Mouse (Mus musculus) spleen, postnatal 36 days (tissue): Measurements from ENCODE around the gene Dcaf11.
A peak's percentile ranks its signal among the peaks of the same experiment; 100 is the strongest.

Experiments
- DNase-seq, 2 experiments: peaks; one replicate each; pipeline ENCODE4 v3.0.0; 2022; ENCODE audit warnings: low spot score in 2 of 2, mixed read lengths in 1 of 2

Dcaf11 gene

DNA sequence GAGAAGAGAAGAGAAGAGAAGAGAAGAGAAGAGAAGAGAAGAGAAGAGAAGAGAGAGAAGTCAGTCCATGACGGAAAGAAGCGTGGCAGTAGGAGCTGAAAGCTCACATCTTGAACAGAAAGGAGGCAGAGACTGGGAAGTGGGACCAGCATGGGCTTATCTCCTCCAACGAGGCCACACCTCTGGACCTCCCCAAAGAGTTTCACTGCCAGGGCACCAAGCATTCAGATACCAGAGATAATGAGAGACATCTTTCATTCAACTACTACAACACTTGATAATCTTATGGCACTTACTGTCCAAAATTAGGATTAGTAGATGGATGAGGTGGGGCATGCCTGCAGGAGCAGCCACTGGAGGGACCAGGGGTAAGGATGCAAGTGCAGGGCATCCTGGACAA is 4.0 kb upstream of the Dcaf11 start:
- no peak for DNase-seq

DNA sequence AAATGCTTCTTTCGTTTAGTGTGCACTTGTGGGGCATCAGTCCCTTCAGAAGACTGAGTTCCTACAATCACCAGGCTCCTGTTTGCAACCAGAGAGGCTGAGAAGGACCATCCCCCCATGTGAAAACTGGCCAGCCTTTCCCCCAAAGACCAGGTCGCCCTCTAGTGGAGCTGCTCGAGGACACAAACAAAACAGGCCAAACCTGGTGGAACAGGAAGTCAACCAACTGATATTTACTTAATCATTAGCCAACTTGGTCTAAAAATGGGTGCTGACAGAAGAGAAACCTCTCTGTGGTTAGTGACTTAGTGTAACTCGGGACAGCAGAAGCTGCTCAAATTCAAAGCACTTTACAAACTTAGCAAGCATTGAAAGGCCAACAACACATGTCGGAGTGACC is 2.8 kb upstream of the Dcaf11 start:
- peak; percentile 85 to 90 for DNase-seq

DNA sequence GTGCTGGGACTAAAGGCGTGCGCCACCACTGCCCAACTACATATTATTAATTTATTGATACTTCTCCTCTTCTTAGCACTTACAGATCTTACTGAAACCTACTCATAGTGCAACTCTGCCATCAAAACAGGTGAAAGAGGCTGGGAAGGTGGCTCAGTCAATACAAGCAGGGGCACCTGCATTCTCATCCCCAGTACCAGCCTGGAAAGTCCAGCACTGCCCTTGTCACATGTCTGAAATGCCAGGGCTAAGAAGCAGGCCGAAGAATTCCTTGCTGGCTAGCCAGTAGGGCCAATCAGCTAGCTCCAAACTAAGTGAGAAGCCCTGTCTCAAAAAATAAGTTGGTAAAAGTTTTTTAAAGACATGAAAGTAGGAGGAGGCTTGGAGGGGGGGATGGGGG is 2.2 kb upstream of the Dcaf11 start:
- no peak for DNase-seq

DNA sequence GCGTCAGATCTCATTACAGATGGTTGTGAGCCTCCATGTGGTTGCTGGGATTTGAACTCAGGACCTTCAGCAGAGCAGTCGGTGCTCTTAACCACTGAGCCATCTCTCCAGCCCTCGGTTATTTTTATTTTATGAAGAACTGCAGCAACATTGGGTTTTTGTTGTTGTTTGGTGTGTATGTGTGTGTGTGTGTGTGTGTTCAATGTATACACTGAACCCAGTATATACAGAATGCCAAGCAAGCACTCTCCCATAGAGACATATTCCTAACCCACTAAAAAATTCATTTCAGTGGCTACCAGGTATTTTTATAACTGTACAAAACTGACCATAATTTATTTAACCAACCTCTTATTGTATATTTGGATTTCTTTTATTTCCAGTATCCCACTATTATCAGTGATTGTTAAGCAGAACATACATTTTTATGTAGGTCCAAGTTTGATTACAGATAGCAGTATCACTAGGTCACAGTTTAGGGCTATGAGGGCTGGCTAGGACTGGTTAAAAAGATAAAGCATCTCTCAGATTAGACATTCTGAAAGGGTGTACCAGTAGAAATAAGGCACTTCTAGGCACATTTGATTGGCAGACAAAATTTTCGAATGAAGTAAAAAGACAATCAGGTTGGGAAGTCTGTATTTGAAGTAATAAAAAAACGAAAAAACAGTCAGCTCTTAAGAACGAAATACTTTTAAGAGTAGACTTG is 912 bp upstream of the Dcaf11 start:
- no peak for DNase-seq

DNA sequence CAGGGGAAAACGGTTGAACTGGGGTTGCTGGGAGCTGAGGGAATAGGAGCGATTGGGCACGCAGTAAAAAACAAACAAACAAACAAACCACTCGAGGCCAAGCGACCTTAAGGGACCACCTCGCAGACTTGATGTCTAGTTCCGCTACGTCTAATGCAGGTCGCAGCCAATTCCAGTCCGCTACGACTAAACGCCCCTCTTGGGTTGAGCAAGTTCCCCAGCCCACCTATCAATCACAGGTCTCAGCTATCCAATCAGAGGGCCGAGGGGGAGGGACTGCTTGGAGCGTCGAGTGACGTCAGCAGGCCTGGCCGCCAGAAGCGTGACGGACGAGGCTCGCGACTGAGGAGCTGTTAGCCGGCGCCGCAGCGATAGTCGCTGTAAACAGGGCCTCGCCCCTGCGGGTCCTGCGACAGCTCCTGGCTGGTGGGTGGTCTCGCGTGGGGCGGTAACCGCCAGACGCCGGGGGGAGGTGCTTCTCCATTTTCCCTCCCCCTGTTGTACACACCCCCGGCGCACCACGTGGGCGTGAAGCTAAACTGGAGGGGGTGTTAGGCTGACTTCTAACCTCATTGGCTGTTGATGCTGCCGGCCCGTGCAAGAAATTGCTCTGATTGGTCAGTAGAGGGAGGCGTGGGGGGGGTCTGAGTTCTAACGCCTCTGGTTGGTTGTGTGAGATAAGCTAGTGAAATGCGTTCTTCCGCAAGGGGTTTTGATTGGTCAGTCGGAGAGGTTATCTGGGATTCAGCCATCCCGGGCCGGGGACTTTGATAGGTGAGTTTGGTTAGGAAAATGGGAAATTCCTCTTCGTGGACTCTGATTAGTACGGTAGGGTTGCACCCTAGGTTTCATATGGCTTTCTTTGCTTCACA is 632 bp downstream of the Dcaf11 start, which contains the start of gene A730061H03Rik:
A730061H03Rik (minus strand) TSS at position 205 of the 872 bp plus-strand sequence.
- DNase-seq: peak; percentile 98 to 99

DNA sequence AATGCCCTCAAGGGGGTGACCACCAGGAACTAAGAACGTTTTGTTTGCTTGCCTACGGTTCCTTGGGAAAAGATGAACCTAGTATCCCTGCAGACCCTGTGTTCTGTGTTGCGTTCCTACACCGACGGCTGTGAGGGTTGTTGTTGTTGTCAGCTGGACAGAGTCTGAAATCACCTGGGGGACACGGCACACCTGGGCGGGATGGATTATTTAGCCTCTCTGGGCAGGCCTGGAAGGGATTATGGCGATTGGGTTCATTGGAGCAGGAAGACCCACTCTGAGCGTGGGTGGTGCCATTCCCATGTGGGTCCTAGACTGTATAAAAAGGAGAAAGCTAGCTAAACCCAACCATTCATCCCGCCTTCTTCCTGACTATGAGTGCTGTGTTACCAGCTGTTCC is 2.1 kb downstream of the Dcaf11 start:
- no peak for DNase-seq

DNA sequence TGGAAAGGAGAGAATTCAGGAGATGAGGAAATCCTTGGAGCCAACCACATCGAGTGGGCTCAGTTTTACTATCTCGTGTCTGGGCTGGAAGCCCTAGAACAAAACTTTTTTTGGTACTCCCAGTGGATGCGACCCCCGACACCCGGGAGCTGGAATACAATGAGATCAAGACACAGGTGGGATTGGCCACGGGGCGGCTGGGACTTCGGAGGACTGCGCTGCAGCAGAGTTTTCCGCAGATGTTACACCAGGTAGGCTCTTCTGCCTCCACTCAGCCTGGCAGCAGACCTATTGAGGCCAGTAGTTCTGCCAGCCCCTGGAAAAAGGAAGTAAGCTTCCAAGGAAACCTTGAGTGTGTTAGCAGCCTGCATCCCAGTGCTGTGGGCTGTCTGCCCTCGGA is 3.4 kb downstream of the Dcaf11 start:
- no peak for DNase-seq

DNA sequence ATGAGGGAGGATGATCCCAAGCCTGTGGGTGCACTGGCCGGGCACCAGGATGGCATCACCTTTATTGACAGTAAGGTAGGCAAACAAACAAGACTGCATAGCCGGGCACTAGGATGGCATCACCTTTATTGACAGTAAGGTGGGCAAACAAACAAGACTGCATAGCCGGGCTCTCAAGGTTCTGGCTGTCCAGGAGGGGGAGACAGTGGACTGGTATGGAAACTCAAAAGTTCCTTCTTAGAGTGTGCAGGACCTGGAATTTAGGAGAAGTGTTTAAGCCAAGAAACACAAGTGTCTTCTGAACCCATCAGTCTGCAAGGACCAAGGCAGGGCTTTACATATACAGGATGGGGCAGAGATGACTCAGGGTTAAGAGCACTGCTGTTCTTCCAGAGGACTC is 5.9 kb downstream of the Dcaf11 start:
- no peak for DNase-seq

DNA sequence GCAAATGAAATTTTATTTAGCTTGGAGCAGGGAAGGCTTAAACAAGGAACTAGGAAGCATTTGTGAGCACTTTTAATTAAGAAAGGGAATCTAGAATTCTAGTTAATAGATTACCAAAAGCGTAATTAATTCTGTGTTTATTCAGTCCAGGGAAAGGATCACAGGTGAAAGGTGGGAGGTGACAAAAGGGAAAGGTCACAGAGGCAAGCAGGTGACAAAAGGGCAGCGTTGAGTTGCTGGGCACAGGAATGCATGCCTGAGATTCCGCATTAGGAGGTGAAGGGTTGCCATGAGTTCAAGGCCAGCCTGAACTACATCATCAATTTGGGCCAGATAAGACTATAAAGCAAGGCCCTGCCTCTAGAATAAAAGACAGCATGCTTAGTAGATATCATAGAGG is 7.7 kb downstream of the Dcaf11 start:
- no peak for DNase-seq

DNA sequence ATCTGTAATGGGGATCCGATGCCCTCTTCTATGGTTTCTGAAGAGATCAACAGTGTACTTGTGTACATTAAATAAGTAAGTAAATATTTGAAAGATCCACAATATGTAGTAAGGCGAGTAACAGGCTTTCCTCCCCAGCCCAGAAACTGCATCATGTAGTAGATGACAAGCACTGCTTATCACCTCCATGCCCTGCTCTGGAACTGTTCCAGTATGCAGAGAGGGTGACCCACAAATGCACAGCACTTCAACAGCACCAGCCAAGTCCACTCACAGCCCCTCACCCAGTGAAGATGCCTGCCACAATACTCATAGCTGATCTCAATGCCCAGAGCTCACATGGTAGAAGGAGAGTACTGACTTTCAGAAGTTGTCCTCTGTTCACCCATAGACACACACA is 10.8 kb downstream of the Dcaf11 start:
- DNase-seq: no peak

DNA sequence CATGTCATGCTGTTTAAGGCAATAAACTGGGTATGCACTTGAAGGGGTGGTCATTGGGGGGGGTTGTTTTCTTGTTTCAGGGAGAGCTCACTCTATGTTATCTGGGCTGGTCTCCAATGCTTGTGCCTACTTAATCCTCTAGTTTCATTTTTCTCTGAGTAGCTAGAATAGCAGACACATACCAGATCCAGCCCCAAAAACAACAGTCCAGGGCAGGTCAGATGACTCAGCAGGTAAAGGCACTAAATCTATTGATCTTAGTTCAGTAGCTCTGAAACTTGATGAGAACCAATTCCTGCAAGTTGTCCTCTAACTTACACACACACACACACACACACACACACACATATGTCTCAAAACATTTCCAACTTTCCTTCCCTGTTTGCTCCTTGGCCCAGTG is 12.0 kb downstream of the Dcaf11 start:
- DNase-seq: no peak

DNA sequence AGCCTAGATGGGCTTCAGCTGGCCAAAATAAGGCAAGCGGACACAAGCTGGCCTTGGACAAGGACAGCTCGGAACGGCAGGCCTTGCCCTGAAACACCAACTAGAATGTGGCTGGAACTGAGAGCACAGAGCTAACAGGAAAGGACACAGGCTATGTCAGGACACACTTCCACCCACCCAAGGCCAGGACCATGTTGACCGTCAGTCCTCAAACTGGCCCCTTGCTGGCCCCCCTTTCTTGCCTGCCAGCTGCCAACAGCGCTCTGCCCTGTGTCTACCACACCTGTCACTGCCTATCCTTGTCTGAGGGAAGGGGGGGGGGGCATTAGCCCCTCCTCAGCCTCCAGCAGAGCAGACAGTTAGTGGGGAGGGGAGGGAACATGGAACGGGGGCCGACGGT is 15.5 kb downstream of the Dcaf11 start, which contains the start of gene Fitm1:
Fitm1 (plus strand) TSS at position 316 of the 400 bp plus-strand sequence.
- no peak for DNase-seq

DNA sequence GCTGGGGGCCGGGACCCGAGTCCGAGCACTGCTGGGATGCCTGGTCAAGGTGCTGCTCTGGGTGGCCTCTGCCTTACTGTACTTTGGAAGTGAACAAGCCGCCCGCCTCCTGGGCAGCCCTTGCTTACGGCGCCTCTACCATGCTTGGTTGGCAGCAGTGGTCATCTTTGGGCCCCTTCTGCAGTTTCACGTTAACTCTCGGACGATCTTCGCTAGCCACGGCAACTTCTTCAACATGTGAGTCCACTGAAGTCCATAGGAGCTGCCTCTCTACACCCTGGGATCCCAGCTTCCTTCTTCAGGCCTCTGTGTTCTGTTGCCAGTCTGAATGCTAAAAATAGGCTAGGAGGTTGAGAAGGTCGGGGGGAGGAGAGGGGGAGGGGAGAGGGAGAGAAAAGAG is 15.9 kb downstream of the Dcaf11 start:
- no peak for DNase-seq

DNA sequence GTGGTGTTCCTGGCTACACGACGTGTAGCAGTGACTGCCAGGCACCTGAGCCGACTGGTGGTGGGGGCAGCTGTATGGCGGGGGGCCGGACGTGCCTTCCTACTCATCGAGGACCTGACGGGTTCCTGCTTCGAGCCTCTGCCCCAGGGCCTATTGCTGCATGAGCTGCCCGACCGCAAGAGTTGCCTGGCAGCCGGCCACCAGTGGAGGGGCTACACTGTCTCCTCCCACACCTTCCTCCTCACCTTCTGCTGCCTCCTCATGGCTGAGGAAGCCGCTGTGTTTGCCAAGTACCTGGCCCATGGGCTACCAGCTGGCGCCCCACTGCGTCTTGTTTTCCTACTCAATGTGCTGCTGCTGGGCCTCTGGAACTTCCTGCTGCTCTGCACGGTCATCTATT is 16.6 kb downstream of the Dcaf11 start:
- peak in 1 of 2 experiments; percentile 32 for DNase-seq

DNA sequence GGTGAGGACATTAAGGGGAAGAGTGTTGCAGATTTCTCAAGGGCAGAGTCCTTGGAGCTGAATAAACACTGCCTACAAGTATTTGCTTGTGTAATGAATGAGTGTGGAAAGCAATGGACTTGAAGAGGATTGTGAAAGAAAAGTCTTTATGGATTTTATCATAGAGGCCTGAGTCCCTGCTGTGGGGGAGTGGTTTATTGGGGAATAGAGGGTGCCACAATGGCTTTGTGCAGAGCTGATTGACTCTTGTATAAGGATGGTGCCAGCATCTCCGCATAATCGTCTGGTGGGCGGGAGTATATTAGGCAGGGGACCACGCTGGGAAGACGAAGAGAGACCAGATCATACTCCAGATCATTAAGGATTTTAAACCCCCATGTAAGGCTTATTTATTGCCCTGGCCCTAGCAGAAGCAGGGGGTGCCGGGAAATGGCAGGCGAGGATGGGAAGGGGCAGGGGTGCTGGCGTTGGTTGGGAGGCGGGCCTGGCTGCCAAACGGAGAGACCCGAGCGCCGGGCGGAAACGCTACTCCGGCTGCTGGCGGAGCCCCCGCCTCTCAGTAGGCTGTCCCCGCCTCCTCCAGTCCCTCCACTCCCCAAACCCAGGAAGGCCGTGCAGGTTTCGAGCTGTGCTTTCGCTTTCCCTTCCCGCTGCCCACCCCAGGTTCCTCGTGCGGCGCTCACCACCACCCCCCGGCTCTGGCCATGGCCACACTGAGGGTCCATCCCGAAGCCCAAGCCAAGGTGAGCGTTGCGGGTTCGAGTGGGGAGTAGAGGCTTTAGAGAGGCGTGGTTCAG is 18.3 kb downstream of the Dcaf11 start, which contains the start of gene Psme1:
Psme1 (plus strand) TSS at position 253 of the 797 bp plus-strand sequence.
- peak; percentile 88 to 90 for DNase-seq

DNA sequence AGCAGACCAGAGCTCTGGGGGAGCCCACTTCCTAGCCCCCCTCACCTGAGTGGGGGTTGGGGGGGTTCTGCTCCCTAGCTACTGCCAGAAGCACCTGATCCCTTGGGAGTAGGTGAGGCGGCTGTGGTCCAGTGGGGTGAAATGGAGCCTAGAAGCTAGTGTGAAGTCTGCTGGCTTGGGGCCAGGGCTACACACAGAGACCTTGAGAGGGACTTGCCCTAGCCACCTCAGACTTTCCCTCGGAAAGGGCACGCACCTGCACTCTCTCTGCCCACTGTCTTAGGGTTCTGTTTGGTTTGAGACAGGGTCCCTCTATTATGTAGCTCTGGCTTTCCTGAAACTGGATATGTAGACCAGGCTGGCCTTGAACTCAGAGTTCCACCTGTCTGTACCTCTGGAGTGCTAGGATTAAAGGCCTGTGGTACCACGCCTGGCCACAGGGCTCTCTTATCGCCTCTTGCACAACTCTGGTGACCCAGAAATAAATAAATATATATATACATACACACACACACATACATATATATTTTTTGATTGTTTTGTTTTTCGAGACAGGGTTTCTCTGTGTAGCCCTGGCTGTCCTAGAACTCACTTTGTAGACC is 19.0 kb downstream of the Dcaf11 start:
- DNase-seq: peak; percentile 70 to 71

DNA sequence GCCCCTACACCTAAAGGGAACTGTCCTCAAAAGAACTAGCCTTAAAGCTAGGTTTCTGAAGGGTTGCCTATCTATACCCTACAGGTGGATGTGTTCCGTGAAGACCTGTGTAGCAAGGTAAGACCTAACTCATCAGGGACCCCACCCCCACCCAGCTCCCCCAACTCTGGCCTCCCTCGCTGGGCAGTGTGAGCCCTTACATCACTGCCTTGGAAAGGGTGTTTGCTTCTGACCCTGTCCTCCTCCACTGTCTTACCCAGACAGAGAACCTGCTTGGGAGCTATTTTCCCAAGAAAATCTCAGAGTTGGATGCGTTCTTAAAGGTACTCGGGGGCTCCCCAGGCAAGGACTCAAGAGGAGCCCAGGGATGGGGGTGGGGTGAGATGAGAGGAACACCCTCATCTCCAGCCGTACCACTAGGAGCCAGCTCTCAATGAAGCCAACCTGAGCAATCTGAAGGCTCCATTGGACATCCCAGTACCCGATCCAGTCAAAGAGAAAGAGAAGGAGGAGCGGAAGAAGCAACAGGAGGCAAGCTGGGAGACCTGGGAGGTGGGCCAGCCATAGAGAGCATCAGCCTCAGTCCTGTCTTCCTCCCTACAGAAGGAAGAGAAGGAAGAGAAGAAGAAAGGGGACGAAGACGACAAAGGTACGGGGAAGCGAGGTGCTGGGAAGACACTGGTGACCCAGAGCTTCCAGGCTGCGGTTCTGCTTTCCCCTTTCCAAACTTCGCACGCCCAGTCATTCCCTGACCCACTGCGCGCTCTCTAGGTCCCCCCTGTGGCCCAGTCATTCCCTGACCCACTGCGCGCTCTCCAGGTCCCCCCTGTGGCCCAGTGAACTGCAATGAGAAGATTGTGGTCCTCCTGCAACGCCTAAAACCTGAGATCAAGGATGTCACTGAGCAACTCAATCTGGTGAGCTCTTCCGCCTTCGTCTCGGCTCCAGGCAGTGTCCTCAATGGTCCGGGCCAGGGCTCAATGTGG is 20.0 kb downstream of the Dcaf11 start:
- DNase-seq: no peak

DNA sequence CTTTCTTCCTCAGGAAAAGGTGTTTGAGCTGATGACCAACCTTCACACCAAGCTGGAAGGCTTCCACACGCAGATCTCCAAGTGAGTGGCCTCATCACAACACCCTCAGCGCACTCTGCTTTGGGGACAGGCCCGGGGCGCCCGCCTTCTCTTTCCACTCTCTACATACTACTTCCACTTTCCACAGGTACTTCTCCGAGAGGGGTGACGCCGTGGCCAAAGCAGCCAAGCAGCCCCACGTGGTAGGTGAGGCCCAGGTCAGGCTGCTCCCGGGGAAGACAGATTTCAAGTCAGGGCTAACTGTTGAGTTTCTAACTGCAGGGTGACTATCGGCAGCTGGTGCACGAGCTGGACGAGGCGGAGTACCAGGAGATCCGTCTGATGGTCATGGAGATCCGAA is 20.9 kb downstream of the Dcaf11 start:
- no peak for DNase-seq

DNA sequence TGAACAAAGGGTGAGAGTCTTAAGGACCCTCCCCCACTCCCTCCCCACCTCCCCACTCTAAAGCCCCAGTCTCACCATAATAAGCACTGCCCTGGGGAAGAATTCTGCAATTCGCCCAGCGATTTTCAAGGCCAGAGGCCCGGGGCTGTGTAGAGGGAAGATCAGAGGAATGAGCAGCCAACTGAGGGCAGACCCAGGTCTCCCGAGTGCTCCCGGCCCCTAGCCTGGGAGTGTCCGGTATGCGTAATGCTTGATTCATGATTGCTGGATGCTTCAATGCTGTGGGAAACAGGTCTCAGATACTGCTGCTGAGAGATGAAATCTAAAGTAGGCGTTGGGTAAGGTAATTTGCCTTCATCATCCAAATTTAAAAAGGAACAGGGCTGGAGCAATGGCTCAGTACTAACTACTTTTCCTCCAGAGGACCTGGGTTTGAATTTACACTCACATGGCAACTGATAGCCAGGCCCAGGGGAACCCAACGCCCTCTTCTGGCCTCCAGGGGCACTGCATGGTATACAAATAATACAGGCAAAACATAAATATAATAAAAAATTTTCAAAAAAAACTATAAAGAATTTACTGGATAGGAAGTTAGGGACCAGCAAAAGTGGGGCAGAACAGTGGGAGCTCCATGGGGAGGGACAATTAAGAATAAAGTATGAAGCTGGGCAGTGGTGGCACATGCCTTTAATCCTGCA is 22.3 kb downstream of the Dcaf11 start:
- DNase-seq: no peak

DNA sequence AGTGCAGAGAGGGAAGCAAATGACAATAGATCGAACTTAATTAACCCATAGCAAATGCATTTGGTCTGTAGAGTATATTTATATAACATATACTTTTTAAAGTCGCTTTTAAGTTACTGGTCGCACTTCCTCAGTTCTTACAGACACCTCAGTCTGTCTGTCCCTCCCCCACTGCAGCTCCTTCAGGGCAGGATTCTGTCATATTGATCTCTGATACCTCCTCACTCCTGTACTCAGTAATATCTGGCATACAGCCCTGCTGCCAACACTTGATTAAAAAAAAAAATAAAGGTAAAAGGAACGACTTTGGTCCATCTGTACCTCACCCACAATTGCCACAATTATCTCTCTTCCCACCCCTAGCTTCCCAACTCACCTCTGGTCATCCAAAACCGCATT is 24.5 kb downstream of the Dcaf11 start:
- no peak for DNase-seq
